Mouse (Mus musculus): ENCODE results near the gene 0610010K14Rik. TPM values are rescaled to one million over a fixed set of nuclear protein-coding genes. Genes with fewer than 3 reads are reported as not detected.

Gene 0610010K14Rik
- total RNA-seq, 2 experiments from 2014 or later, result 24.2 to 31.4 TPM

- no peak for ATAC-seq (replicated peaks; ENCODE audit: low FRiP score, poor library complexity, severe bottlenecking)
Measured at GRCm38 (mm10) chr11:70236717-70237116, 997 bp downstream of the 0610010K14Rik start.

GRCm38 (mm10) chr11:70235254-70235900 lies 2.3 kb downstream of the 0610010K14Rik start:
- ATAC-seq (replicated peaks; ENCODE audit: low FRiP score, poor library complexity, severe bottlenecking), result no peak

GRCm38 (mm10) chr11:70234497-70234896 lies 3.2 kb downstream of the 0610010K14Rik start:
- no peak for ATAC-seq (replicated peaks; ENCODE audit: low FRiP score, poor library complexity, severe bottlenecking)

GRCm38 (mm10) chr11:70234037-70234436 lies 3.7 kb downstream of the 0610010K14Rik start:
- ATAC-seq (replicated peaks; ENCODE audit: low FRiP score, poor library complexity, severe bottlenecking), result no peak

- no peak for ATAC-seq (replicated peaks; ENCODE audit: low FRiP score, poor library complexity, severe bottlenecking)
Measured at GRCm38 (mm10) chr11:70233016-70233415, 4.7 kb downstream of the 0610010K14Rik start.

GRCm38 (mm10) chr11:70232546-70232945 lies 5.2 kb downstream of the 0610010K14Rik start:
- no peak for ATAC-seq (replicated peaks; ENCODE audit: low FRiP score, poor library complexity, severe bottlenecking)

GRCm38 (mm10) chr11:70230239-70230727 lies 7.4 kb downstream of the 0610010K14Rik start:
- peak; percentile 83 for ATAC-seq (replicated peaks; ENCODE audit: low FRiP score, poor library complexity, severe bottlenecking)

- peak; percentile 15 for ATAC-seq (replicated peaks; ENCODE audit: low FRiP score, poor library complexity, severe bottlenecking)
Measured at GRCm38 (mm10) chr11:70229260-70230010, 8.3 kb downstream of the 0610010K14Rik start, which contains the start of gene Bcl6b. Gene Bcl6b (minus strand): TSS chr11:70229798.

- ATAC-seq (replicated peaks; ENCODE audit: low FRiP score, poor library complexity, severe bottlenecking), result peak; percentile 79
Measured at GRCm38 (mm10) chr11:70228828-70229227, 8.9 kb downstream of the 0610010K14Rik start.

- no peak for ATAC-seq (replicated peaks; ENCODE audit: low FRiP score, poor library complexity, severe bottlenecking)
Measured at GRCm38 (mm10) chr11:70227661-70228245, 10.0 kb downstream of the 0610010K14Rik start.

- ATAC-seq (replicated peaks; ENCODE audit: low FRiP score, poor library complexity, severe bottlenecking), result no peak
Measured at GRCm38 (mm10) chr11:70227126-70227525, 10.6 kb downstream of the 0610010K14Rik start.

GRCm38 (mm10) chr11:70226602-70226890 lies 11.2 kb downstream of the 0610010K14Rik start:
- ATAC-seq (replicated peaks; ENCODE audit: low FRiP score, poor library complexity, severe bottlenecking), result no peak

GRCm38 (mm10) chr11:70225798-70226601 lies 11.7 kb downstream of the 0610010K14Rik start:
- ATAC-seq (replicated peaks; ENCODE audit: low FRiP score, poor library complexity, severe bottlenecking), result no peak

GRCm38 (mm10) chr11:70223724-70224123 lies 14.0 kb downstream of the 0610010K14Rik start:
- ATAC-seq (replicated peaks; ENCODE audit: low FRiP score, poor library complexity, severe bottlenecking), result no peak

- ATAC-seq (replicated peaks; ENCODE audit: low FRiP score, poor library complexity, severe bottlenecking), result peak; percentile 79
Measured at GRCm38 (mm10) chr11:70221603-70222500, 15.9 kb downstream of the 0610010K14Rik start.

- ATAC-seq (replicated peaks; ENCODE audit: low FRiP score, poor library complexity, severe bottlenecking), result peak; percentile 74
Measured at GRCm38 (mm10) chr11:70220731-70221602, 16.7 kb downstream of the 0610010K14Rik start, which contains the start of gene Slc16a13. Gene Slc16a13 (minus strand): TSS chr11:70221064.

GRCm38 (mm10) chr11:70220323-70220722 lies 17.4 kb downstream of the 0610010K14Rik start:
- no peak for ATAC-seq (replicated peaks; ENCODE audit: low FRiP score, poor library complexity, severe bottlenecking)

- ATAC-seq (replicated peaks; ENCODE audit: low FRiP score, poor library complexity, severe bottlenecking), result no peak
Measured at GRCm38 (mm10) chr11:70219873-70220272, 17.8 kb downstream of the 0610010K14Rik start.
